In the genomic region with DNA sequence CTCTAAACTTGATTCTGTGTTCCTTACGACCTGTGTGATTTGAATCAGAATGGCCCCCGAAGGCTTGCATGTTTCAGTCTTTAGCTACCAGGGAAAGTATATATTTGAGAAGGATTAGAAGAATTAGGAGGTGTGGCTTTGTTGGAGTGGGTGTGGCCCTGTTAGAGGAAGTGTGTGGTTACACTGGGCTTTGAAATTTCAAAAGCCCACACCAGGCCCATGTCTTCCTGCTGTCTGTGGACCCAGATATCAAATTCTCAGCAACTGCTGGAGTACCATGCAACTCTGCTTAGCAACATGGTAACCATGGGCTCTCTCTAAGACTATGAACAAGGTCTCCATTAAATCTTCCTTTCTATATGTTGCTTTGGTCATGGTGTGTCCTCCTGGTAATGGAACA, we compare ENCODE assay signal across 29 mouse cellular contexts. TPM values are rescaled to one million over a fixed set of nuclear protein-coding genes. Genes with fewer than 3 reads are reported as not detected.
DNase-seq lines count a peak whose midpoint lies in the region; ATAC-seq and TF ChIP-seq lines count a peak whose summit lies in the region.
"Had no signal": no experiment of that assay in that cellular context is flagged by ENCODE, and none has a peak within 500 bp of the region (broad histone marks: within the 10 kb centered on the region; RNA-seq: fewer than 3 reads in every experiment).

No protein-coding gene starts in this region.

- peaks cover 5% of the 10 kb centered on the region for H3K4me1 ChIP-seq in G1E (ENCODE audit: insufficient read depth, low read depth, low read length)
- H3K4me1 ChIP-seq: hindbrain, embryonic 13.5 days; limb, embryonic 12.5 days; liver, embryonic 15.5 days; midbrain, embryonic 15.5 days; neural tube, embryonic 12.5 days had no signal

- ATAC-seq in G1E (ENCODE audit: extremely low read depth, insufficient number of reproducible peaks, low FRiP score, poor library complexity, severe bottlenecking), result peak; percentile 30; the same call in 1 of the 2 replicates
- ATAC-seq in common myeloid progenitor, adult 5-6 weeks (replicated peaks; ENCODE audit: low read depth, poor library complexity, severe bottlenecking), result peak; percentile 93
- ATAC-seq in megakaryocyte-erythroid progenitor cell, adult 5-6 weeks (replicated peaks; ENCODE audit: low FRiP score, low TSS enrichment, poor library complexity, severe bottlenecking), result 0 out of 2 replicates have a peak, but pooled peaks have one; percentile 59
- ATAC-seq: intestine, embryonic 16.5 days; midbrain, embryonic 15.5 days had no signal

- no peak for TF ChIP-seq CTCF in G1E (IDR thresholded peaks at IDR 0.05; ENCODE audit: low read depth, low read length)

- DNase-seq in A20 (ENCODE audit: low read depth, low spot score) (peak; percentile 9), G1E (ENCODE audit: low spot score) (no peak)
- no peak for DNase-seq in cerebellum, postnatal 10 days
- no peak for DNase-seq in kidney, postnatal 36 days
- DNase-seq in layer of hippocampus, adult 18-20 months (ENCODE audit: low spot score in 2 of 2), result no peak
- DNase-seq in gastrocnemius, adult 8-10 months (ENCODE audit: low spot score in 2 of 2), result no peak
- DNase-seq: adrenal gland, postnatal 14 days; cerebellum, adult 11 months; cerebellum, adult 9-11 months; gastrocnemius, postnatal 14 days; heart, adult 11 months; heart, postnatal 36 days; kidney, adult 8-10 months; kidney, postnatal 10 days; lung, embryonic 14.5 days; right cerebral cortex, adult 18-20 months had no signal

- H3K36me3 ChIP-seq in G1E (replicated peaks), result no peaks in the 10 kb centered on the region
- H3K36me3 ChIP-seq: hindbrain, embryonic 13.5 days; limb, embryonic 12.5 days; liver, embryonic 15.5 days; midbrain, embryonic 15.5 days; neural tube, embryonic 12.5 days had no signal

- no peaks in the 10 kb centered on the region for H3K9me3 ChIP-seq in G1E (replicated peaks)
- H3K9me3 ChIP-seq: hindbrain, embryonic 13.5 days; limb, embryonic 12.5 days; liver, embryonic 15.5 days; megakaryocyte, embryonic 14.5 days; midbrain, embryonic 15.5 days; neural tube, embryonic 12.5 days had no signal

- no peak overlapping the region for H3K4me3 ChIP-seq in G1E (ENCODE audit: low read depth, low read length)
- H3K4me3 ChIP-seq: erythroblast, embryonic 14.5 days; hindbrain, embryonic 13.5 days; left cerebral cortex, adult 2 months; limb, embryonic 12.5 days; liver, embryonic 15.5 days; megakaryocyte, embryonic 14.5 days; midbrain, embryonic 15.5 days; neural tube, embryonic 12.5 days had no signal

- H3K27me3 ChIP-seq in G1E (ENCODE audit: insufficient read depth, low read length), result peaks cover 2% of the 10 kb centered on the region; the same call in 1 of the 2 replicates
- H3K27me3 ChIP-seq: hindbrain, embryonic 13.5 days; limb, embryonic 12.5 days; liver, embryonic 15.5 days; megakaryocyte, embryonic 14.5 days; midbrain, embryonic 15.5 days; neural tube, embryonic 12.5 days had no signal

RNA-seq across cellular contexts. Expression of a gene that starts 27.7 kb away (rescaled TPM):
- total RNA-seq in G1E (2014; fragmentation: Nextera tagmentation) (not detected in 2 replicates), G1E (2017) (0.23 and 0.44 TPM in 2 replicates)
- polyA plus RNA-seq in G1E (2012), result not detected in 2 replicates
- total RNA-seq in common myeloid progenitor, adult 5-6 weeks (2017), result not detected in 2 replicates
- not detected in 2 replicates for total RNA-seq in megakaryocyte-erythroid progenitor cell, adult 5-6 weeks (2014; fragmentation: Nextera tagmentation)
- total RNA-seq in megakaryocyte-erythroid progenitor cell, adult 5-6 weeks (2017), result 1.4 TPM in 1 of 2 replicates, not detected in the other
- total RNA-seq in layer of hippocampus, adult 18-20 months (2021), result 1 to 10 TPM in 1 of 2 experiments, under 1 TPM in 1; 0.82 to 1.0 TPM
- 10 to 100 TPM; 64.2 to 78.9 (median 74.6) TPM for total RNA-seq in gastrocnemius, adult 8-10 months (2022)
- total RNA-seq: adrenal gland, postnatal 14 days; liver, adult 2 months had no signal
- polyA plus RNA-seq: erythroblast, embryonic 14.5 days; forebrain, embryonic 11.5 days; intestine, embryonic 16.5 days; liver, adult 2 months; lung, embryonic 14.5 days; midbrain, embryonic 15.5 days had no signal

RNA-seq across cellular contexts. Expression of a gene that starts 37.6 kb away (rescaled TPM):
- total RNA-seq in G1E (2014; fragmentation: Nextera tagmentation) (0.30 TPM in 1 of 2 replicates, not detected in the other), G1E (2017) (not detected in 2 replicates)
- polyA plus RNA-seq in G1E (2012), result not detected in 2 replicates
- 14.5 and 15.6 TPM in 2 replicates for total RNA-seq in common myeloid progenitor, adult 5-6 weeks (2017)
- 12.1 and 12.7 TPM in 2 replicates for total RNA-seq in megakaryocyte-erythroid progenitor cell, adult 5-6 weeks (2014; fragmentation: Nextera tagmentation)
- 31.9 and 62.5 TPM in 2 replicates for total RNA-seq in megakaryocyte-erythroid progenitor cell, adult 5-6 weeks (2017)
- total RNA-seq in layer of hippocampus, adult 18-20 months (2021), result 1 to 10 TPM; 2.3 to 2.7 TPM
- 1 to 10 TPM in 3 of 4 experiments, under 1 TPM in 1; 0.89 to 1.5 (median 1.2) TPM for total RNA-seq in gastrocnemius, adult 8-10 months (2022)
- total RNA-seq: left cerebral cortex, adult 2 months; liver, adult 2 months had no signal
- polyA plus RNA-seq: forebrain, embryonic 11.5 days had no signal

Comparison
In these comparisons a context has a peak if more than half of its experiments do, and no peak if none do; other contexts are left out.
1. ATAC-seq: peak in every context shown above with its lines; median percentile 93 in common myeloid progenitor, adult 5-6 weeks; 59 in megakaryocyte-erythroid progenitor cell, adult 5-6 weeks; 30 in G1E.
2. RNA of a gene that starts 27.7 kb away (total RNA-seq): 64.2 to 78.9 TPM in gastrocnemius, adult 8-10 months; 1.4 TPM in megakaryocyte-erythroid progenitor cell, adult 5-6 weeks, 0.82 to 1.0 TPM in layer of hippocampus, adult 18-20 months, 0.23 to 0.44 TPM in G1E and not detected in common myeloid progenitor, adult 5-6 weeks; every median in the first group is over 10 times any median in the second.